Mouse (Mus musculus): ENCODE measurements around the gene Plxnd1. TPM values are rescaled to one million over a fixed set of nuclear protein-coding genes. Genes with fewer than 3 reads are reported as not detected.

Gene Plxnd1
- total and polyA plus RNA-seq, 2 experiments from 2014 or later, result 37.7 to 82.4 TPM

- 88% methylated on average over 10 of the region's 10 CpGs for WGBS
- Histone ChIP-seq H3K9ac (replicated peaks; ENCODE audit: low read depth, low read length) (no peak overlapping the region), H3K36me3 (replicated peaks; ENCODE audit: control insufficient read depth, insufficient read depth, low read length) (no peaks in the 10 kb centered on the region), H3K27me3 (ENCODE audit: control insufficient read depth, insufficient read depth, low read length) (no peaks in the 10 kb centered on the region), H3K9me3 (replicated peaks; ENCODE audit: control insufficient read depth, low read length) (no peaks in the 10 kb centered on the region), H3K4me3 (ENCODE audit: low read depth, low read length) (no peak overlapping the region), H3K4me1 (ENCODE audit: control insufficient read depth, insufficient read depth) (peaks cover 52% of the 10 kb centered on the region), H3K4me2 (ENCODE audit: low read depth, low read length) (no peak overlapping the region), H3K27ac (ENCODE audit: low read depth) (no peak overlapping the region)
- ATAC-seq (ENCODE audit: insufficient read depth, low read depth) (no peak), DNase-seq (ENCODE audit: low spot score) (no peak)
- TF ChIP-seq EP300 (IDR thresholded peaks at IDR 0.05; ENCODE audit: low read depth), result no peak
- TF ChIP-seq CTCF (IDR thresholded peaks at IDR 0.05; ENCODE audit: low read depth), result no peak
Observed at GRCm38 (mm10) chr6:115913482-115913881, 81.3 kb downstream of the Plxnd1 start.

- WGBS, result 64% methylated on average over 6 of the region's 6 CpGs
- H3K4me3 ChIP-seq (ENCODE audit: low read depth, low read length), result no peak overlapping the region
- no peak for ATAC-seq (ENCODE audit: insufficient read depth, low read depth)
- DNase-seq (ENCODE audit: low spot score), result no peak
- no peak overlapping the region for H3K9ac ChIP-seq (replicated peaks; ENCODE audit: low read depth, low read length)
- no peaks in the 10 kb centered on the region for H3K9me3 ChIP-seq (replicated peaks; ENCODE audit: control insufficient read depth, low read length)
- TF ChIP-seq EP300 (IDR thresholded peaks at IDR 0.05; ENCODE audit: low read depth) (no peak), CTCF (IDR thresholded peaks at IDR 0.05; ENCODE audit: low read depth) (no peak)
- H3K4me1 ChIP-seq (ENCODE audit: control insufficient read depth, insufficient read depth), result peaks cover 55% of the 10 kb centered on the region
- no peak overlapping the region for H3K4me2 ChIP-seq (ENCODE audit: low read depth, low read length)
- no peaks in the 10 kb centered on the region for H3K36me3 ChIP-seq (replicated peaks; ENCODE audit: control insufficient read depth, insufficient read depth, low read length)
- peak overlapping the region; percentile 87 for H3K27ac ChIP-seq (ENCODE audit: low read depth)
- H3K27me3 ChIP-seq (ENCODE audit: control insufficient read depth, insufficient read depth, low read length), result no peaks in the 10 kb centered on the region
Observed at GRCm38 (mm10) chr6:115911763-115912162, 83.0 kb downstream of the Plxnd1 start.

GRCm38 (mm10) chr6:115909940-115910339 lies 84.9 kb downstream of the Plxnd1 start:
- no peak overlapping the region for H3K4me2 ChIP-seq (ENCODE audit: low read depth, low read length)
- DNase-seq (ENCODE audit: low spot score) (peak; percentile 87), ATAC-seq (ENCODE audit: insufficient read depth, low read depth) (peak; percentile 89)
- H3K36me3 ChIP-seq (replicated peaks; ENCODE audit: control insufficient read depth, insufficient read depth, low read length), result no peaks in the 10 kb centered on the region
- H3K4me1 ChIP-seq (ENCODE audit: control insufficient read depth, insufficient read depth), result peaks cover 39% of the 10 kb centered on the region
- peak overlapping the region; percentile 87 for H3K27ac ChIP-seq (ENCODE audit: low read depth)
- no peak overlapping the region for H3K4me3 ChIP-seq (ENCODE audit: low read depth, low read length)
- H3K27me3 ChIP-seq (ENCODE audit: control insufficient read depth, insufficient read depth, low read length), result no peaks in the 10 kb centered on the region
- TF ChIP-seq CTCF (IDR thresholded peaks at IDR 0.05; ENCODE audit: low read depth) (no peak), EP300 (IDR thresholded peaks at IDR 0.05; ENCODE audit: low read depth) (peak; percentile 89)
- H3K9me3 ChIP-seq (replicated peaks; ENCODE audit: control insufficient read depth, low read length), result no peaks in the 10 kb centered on the region
- 45% methylated on average over 8 of the region's 8 CpGs for WGBS
- H3K9ac ChIP-seq (replicated peaks; ENCODE audit: low read depth, low read length), result no peak overlapping the region

- TF ChIP-seq CTCF (IDR thresholded peaks at IDR 0.05; ENCODE audit: low read depth), result no peak
- TF ChIP-seq EP300 (IDR thresholded peaks at IDR 0.05; ENCODE audit: low read depth), result no peak
- H3K9ac ChIP-seq (replicated peaks; ENCODE audit: low read depth, low read length), result no peak overlapping the region
Observed at GRCm38 (mm10) chr6:115909052-115909451, 85.8 kb downstream of the Plxnd1 start.

GRCm38 (mm10) chr6:115908421-115908982 lies 86.3 kb downstream of the Plxnd1 start:
- DNase-seq (ENCODE audit: low spot score) (no peak), ATAC-seq (ENCODE audit: insufficient read depth, low read depth) (no peak)
- 42% methylated on average over 6 of the region's 6 CpGs for WGBS
- Histone ChIP-seq H3K27ac (ENCODE audit: low read depth) (peak overlapping the region; percentile 60; the same call in 1 of the 2 replicates), H3K4me2 (ENCODE audit: low read depth, low read length) (no peak overlapping the region), H3K9ac (replicated peaks; ENCODE audit: low read depth, low read length) (no peak overlapping the region), H3K27me3 (ENCODE audit: control insufficient read depth, insufficient read depth, low read length) (no peaks in the 10 kb centered on the region), H3K4me1 (ENCODE audit: control insufficient read depth, insufficient read depth) (peaks cover 39% of the 10 kb centered on the region), H3K36me3 (replicated peaks; ENCODE audit: control insufficient read depth, insufficient read depth, low read length) (no peaks in the 10 kb centered on the region), H3K4me3 (ENCODE audit: low read depth, low read length) (no peak overlapping the region), H3K9me3 (replicated peaks; ENCODE audit: control insufficient read depth, low read length) (no peaks in the 10 kb centered on the region)
- TF ChIP-seq EP300 (IDR thresholded peaks at IDR 0.05; ENCODE audit: low read depth) (no peak), CTCF (IDR thresholded peaks at IDR 0.05; ENCODE audit: low read depth) (no peak)

More at GRCm38 (mm10) chr6:115909052-115909451, 85.8 kb downstream of the Plxnd1 start:
- Histone ChIP-seq H3K27me3 (ENCODE audit: control insufficient read depth, insufficient read depth, low read length) (no peaks in the 10 kb centered on the region), H3K4me1 (ENCODE audit: control insufficient read depth, insufficient read depth) (peaks cover 39% of the 10 kb centered on the region), H3K36me3 (replicated peaks; ENCODE audit: control insufficient read depth, insufficient read depth, low read length) (no peaks in the 10 kb centered on the region), H3K27ac (ENCODE audit: low read depth) (peak overlapping the region; percentile 60), H3K4me3 (ENCODE audit: low read depth, low read length) (no peak overlapping the region), H3K9me3 (replicated peaks; ENCODE audit: control insufficient read depth, low read length) (no peaks in the 10 kb centered on the region), H3K4me2 (ENCODE audit: low read depth, low read length) (no peak overlapping the region)
- ATAC-seq (ENCODE audit: insufficient read depth, low read depth) (no peak), DNase-seq (ENCODE audit: low spot score) (no peak)
- 75% methylated on average over 3 of the region's 3 CpGs for WGBS

- 57% methylated on average over 2 of the region's 2 CpGs for WGBS
- H3K4me3 ChIP-seq (ENCODE audit: low read depth, low read length), result no peak overlapping the region
- H3K9ac ChIP-seq (replicated peaks; ENCODE audit: low read depth, low read length), result no peak overlapping the region
- ATAC-seq (ENCODE audit: insufficient read depth, low read depth) (no peak), DNase-seq (ENCODE audit: low spot score) (no peak)
- H3K4me1 ChIP-seq (ENCODE audit: control insufficient read depth, insufficient read depth), result peaks cover 28% of the 10 kb centered on the region
- no peak for TF ChIP-seq CTCF (IDR thresholded peaks at IDR 0.05; ENCODE audit: low read depth)
- TF ChIP-seq EP300 (IDR thresholded peaks at IDR 0.05; ENCODE audit: low read depth), result no peak
- no peak overlapping the region for H3K4me2 ChIP-seq (ENCODE audit: low read depth, low read length)
- no peaks in the 10 kb centered on the region for H3K9me3 ChIP-seq (replicated peaks; ENCODE audit: control insufficient read depth, low read length)
- peak overlapping the region; percentile 50; the same call in 1 of the 2 replicates for H3K27ac ChIP-seq (ENCODE audit: low read depth)
- no peaks in the 10 kb centered on the region for H3K27me3 ChIP-seq (ENCODE audit: control insufficient read depth, insufficient read depth, low read length)
- H3K36me3 ChIP-seq (replicated peaks; ENCODE audit: control insufficient read depth, insufficient read depth, low read length), result no peaks in the 10 kb centered on the region
Observed at GRCm38 (mm10) chr6:115906871-115907270, 87.9 kb downstream of the Plxnd1 start.

Data from heart, postnatal 0 days (tissue).